Mouse (Mus musculus): ENCODE results near the gene Iqcb1.
"Not testable (repeated sequence)": the region's sequence is repeated elsewhere in the genome, so short reads cannot be mapped to it uniquely, and the experiment has no call there.

Gene Iqcb1

DNA sequence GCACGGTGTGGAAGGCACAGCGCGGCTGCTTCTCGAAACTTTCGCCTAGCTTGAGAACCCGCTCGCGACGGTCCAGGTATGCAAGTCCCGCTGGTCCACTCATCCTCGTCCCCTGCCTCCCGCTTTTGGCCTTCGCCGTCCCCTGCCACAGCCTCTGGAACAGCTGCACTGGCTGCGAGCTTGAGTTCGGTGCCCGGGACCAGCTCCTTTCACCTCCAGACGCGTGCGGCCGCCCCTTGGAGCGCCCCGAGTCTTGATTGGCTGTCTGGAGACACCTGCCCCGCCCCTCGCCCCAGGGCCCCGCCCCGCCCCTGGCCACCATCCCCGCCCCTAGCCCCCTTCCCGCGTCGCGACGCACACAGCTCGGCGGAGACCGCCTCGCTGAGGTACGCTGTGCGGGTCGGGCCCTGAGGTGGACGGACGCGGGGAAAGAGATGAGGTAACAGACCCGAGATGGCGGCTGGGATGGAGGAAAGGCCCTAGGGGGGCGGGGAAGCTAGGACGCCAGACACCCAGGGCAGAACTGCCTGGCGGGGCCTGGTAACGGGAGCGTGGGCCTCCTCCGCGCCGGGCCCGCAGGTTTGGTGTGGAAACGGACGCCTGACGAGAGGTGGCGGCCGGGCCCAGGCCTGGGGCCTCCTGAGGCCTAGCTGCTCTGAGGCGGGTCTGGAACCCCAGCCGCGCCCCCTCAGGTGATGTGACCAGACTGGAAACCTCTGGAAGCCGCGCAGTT lies at the start of gene Iqcb1:
Gene Iqcb1, plus strand, starts transcription at position 332 of the 733 bp plus-strand sequence.
- DNase-seq (ENCODE audit: low spot score): peak; percentile 16

DNA sequence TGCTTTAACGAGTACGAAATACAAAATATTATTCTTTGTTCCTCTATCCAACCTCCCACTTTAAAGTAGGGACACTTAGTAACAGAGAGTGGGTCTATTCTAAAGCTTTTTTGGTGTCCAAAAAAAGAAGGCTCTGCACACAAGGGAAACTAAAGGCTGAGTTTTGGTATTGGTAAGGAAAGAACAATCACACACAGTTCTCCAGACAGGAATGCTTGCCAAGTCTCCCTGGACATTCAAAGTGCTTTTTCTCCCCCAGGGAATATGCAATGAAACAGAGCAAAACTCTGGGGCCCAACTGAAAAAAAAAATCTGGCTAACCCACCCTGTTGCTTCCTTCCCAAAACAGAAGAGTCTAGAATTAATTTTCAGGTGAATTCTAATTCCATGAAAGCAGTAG lies 44.0 kb upstream of the Iqcb1 start:
- DNase-seq (ENCODE audit: low spot score): no peak

DNA sequence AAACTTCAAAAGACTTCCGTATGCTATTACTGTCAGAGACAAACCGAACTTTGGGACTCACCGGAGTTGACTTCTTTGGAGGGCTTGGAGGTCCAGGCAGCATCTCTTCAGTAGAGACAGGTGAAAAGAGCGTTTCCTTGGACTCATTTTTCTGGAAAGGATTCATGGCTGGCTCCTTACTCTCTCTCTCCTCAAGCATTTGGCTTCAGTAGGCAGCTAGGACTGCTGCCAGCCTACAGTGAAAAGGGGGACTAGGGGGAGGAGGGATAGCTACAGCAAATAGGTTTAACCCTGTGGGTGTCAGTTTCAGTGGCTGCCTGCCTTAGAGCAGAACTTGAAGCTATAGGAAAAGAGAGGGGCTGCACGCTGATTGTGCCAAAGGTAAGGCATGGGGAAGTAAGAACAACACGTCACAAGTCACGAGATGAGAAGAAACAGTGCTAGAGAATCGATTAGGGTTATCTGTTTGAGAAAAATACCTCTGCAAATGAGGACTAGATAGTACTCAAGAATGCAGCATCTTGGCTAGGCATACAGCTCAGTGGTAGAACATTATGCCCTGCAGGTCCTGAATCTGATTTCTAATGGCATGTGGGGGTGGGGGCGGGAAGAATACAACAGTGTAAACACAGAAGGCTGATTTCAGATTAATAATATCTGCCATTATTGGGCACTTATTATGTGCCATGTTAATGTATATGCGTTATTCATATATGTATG lies 43.4 kb upstream of the Iqcb1 start, which contains the start of gene Slc15a2:
Gene Slc15a2, minus strand, starts transcription at position 369 of the 720 bp plus-strand sequence.
- peak; percentile 17 for DNase-seq (ENCODE audit: low spot score)

DNA sequence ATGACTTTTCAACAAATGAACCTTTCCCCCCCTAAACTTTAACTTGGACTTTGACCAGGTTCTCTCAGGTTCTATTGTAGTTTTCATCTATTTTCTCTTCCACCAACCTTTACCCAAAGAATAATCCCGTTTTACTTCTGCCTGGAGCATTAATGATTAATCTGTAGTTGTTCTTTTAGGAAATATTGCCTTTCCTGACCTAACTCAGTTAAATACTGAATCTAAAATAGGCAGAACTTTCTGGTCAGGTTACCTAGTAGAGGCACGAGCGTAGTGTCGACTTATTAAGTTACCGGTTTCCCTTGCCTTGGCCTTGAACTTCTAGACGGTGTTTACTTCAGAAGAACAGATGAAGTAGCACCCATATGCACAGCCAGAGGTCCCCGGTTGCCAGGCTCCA lies 41.7 kb upstream of the Iqcb1 start:
- DNase-seq (ENCODE audit: low spot score): no peak

DNA sequence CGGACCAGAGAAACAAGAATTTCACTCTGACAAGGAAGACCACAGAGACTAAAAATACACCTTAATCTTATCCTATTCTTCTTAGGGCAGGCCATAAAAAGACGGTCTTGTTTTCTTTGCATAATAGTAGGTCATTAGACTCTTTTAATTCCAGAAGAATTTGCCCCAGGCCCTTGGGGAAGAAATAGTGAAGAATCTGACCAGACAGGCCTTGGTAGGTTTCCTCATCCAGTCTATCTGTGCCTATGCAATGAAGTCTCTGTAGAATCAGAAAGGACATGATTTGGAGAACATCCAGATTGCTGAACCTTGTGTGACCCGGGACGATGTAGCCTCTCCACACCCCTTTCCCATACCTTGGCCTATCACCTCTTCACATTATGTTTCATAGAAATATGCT lies 38.0 kb upstream of the Iqcb1 start:
- no peak for DNase-seq (ENCODE audit: low spot score)

DNA sequence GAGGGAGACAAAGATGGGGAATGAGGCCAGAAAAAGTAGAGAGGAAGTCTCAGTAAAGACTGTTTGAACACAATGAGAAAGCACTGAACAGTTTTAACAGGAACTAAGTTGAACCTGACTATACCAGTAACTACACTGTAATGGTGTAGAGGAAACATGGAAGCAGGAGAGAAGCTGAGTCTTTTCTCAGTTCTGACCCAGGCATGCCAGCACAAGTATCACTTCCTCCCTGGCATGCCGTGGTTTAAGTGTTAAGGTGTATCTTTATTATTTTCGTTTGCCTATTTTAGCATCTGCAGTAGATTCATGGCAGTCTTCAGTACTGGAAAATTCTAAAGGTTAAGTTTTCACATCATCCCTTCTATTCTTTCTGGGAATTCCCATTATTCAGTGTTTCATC lies 33.2 kb upstream of the Iqcb1 start:
- no peak for DNase-seq (ENCODE audit: low spot score)

DNA sequence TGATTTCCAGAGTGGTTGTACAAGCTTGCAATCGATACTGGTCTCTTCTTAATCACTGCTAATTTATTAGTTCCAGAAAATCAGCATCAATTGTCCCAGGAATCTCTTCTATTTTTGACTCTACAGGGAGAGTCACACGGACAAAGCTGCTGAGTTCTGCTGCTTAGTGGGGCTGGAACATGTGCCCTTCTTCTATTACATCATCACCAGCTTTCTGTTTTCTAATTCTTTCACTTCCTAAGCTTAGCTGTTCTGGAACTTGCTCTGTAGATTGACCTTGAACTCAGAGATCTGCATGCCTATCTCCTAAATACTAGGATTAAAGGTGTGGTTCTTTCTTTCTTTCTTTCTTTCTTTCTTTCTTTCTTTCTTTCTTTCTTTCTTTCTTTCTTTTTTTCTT lies 29.9 kb upstream of the Iqcb1 start:
- no peak for DNase-seq (ENCODE audit: low spot score)

DNA sequence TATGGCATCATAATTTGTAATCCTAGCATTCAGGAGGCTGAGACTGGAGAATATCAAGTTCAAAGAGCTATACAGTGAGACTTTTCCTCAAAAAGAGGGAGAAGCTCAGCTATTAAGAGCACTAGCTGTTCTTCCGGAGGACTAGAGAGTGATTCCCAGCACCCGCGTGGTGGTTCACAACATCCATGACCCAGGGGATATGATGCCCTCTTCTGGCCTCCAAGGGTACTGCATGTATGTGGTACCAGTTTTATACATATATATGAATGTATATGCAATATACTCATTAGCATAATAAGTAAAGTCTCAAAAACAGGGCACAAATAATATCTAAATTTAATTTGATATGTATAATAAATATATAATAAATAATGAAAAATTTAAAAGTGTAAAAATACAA lies 25.8 kb upstream of the Iqcb1 start:
- DNase-seq (ENCODE audit: low spot score): no peak

DNA sequence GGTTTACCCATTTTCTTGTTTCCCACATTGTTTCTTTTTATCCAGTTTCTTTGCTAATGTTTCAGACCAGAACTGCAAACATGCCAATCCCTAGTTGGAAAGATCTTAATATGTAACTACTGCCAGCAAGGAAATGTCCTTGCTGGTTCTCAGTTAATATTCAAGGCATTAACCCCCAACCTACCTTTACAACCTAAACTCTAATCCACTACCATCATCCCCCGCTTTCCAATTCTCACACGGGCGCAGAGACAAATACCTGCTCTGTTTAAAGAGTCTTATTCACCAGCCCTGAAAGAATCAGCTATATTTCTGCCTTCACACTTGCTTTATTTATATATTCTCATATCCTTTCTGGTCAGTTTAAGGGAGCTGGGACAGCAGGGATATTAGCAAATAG lies 19.6 kb upstream of the Iqcb1 start:
- no peak for DNase-seq (ENCODE audit: low spot score)

DNA sequence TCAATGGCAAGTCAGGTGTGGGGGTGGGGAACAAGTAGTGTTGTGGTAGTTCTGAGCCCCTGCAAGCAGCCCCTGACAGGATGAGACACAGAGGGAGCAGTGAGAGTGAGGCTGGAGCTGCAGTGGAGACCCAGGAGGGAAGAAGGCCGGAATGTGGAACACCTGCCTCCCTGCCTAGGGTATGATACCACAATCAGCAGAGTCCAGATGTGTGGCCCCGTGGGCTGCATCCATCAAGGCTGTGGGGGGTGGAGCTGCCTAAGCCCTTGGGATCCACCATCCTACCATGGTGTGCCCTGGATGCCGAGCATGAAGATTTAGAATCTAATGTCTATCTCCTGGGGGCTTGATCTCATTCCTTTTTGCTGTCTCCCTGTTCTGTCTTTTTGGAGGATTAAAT lies 14.5 kb upstream of the Iqcb1 start:
- no peak for DNase-seq (ENCODE audit: low spot score)

DNA sequence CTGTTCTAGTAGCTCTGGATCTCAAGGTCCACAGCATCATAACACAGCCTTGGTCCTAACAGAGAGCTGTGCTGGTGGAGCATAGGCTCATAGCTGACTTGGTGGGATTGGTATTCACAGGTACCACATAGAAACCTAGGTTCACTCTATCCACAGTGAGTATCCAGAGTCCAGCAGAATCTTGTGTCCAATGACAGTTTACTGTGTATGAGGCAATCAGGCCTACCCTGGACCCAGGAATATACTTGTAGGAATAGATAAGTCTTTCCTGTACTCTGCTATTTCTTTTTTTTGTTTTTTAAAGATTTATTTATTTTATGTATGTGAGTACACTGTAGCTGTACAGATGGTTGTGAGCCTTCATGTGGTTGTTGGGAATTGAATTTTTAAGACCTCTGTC lies 11.3 kb upstream of the Iqcb1 start:
- DNase-seq (ENCODE audit: low spot score): no peak

DNA sequence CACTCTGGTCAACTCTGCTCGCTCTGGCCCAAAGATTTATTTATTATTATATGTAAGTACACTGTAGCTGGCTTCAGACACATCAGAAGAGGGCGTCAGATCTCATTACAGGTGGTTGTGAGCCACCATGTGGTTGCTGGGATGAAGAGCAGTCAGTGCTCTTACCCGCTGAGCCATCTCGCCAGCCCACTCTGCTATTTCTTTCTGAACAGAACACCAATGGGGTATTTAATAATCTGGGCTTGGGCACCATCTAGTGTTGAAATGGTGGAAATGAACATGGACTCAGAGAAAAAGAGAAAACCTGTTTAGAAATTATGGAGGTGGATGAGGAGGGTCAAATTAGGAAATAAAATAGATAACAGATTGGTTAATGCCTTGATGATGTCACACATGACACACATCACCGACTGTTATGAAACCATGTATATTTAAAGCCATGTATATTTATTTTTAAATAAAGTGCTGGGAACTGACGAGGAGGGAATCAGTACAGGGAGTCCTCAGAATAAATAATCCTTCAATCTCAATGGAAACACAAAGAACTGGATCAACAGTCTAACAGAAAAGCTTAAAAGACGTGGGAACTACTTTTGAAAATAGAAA lies 10.8 kb upstream of the Iqcb1 start:
- DNase-seq (ENCODE audit: low spot score): peak; percentile 83

DNA sequence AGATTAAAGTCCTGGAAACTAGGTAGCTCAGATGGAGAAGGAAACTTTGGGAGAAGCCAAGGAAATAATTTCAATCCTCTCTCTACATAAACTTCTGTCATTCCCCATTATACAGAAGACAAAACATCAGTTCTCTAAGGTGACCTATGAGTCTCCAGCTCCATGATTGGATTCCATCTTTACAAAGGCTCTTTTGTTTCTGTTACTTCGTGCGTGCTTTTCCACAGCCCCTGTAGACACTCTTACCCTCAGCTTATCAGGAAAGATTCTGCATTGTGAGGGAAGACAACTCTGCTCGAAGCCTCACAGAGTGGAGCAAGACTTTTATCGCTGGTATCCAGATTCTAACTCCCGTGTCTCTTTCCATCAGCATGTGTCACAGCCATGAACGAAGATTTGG lies 8.2 kb upstream of the Iqcb1 start:
- no peak for DNase-seq (ENCODE audit: low spot score)

DNA sequence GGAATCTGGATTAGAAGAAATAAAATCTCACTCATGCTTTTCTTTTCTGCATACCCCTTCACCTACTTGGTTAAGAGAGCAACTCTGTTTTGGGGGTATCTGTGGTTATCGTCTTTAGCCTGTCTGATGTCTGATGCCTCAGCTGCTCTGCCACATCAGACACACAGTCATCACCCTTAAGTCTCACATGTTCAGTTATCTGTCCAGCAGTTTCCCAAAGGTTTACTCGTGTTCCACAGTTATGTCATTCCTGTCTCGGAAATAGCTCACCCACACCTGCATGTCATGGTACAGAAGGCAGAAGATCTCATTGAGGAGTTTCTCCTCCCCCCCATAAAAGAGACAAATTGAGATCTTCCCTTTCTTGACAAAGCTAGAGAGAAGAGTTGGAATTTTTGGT lies 7.4 kb upstream of the Iqcb1 start:
- no peak for DNase-seq (ENCODE audit: low spot score)

DNA sequence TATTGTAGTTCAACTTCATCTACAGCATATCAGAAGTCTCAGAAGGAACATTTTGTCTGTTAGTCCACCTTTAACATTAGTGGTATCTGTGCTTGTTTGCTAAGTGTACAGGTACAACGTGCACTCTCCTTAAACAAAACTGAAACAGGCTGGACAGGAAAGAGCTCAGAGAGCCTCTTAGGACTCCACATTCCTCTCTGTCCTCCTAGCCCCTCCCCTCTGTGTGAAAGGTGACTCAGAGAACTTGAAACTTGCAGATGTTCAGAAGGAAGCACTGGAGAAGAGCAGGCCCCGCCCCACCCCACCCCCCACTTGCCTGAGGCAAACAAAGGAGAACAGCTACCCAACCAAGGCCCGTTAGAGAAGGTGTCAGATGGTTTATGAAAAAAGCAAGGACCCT lies 6.7 kb upstream of the Iqcb1 start:
- no peak for DNase-seq (ENCODE audit: low spot score)

DNA sequence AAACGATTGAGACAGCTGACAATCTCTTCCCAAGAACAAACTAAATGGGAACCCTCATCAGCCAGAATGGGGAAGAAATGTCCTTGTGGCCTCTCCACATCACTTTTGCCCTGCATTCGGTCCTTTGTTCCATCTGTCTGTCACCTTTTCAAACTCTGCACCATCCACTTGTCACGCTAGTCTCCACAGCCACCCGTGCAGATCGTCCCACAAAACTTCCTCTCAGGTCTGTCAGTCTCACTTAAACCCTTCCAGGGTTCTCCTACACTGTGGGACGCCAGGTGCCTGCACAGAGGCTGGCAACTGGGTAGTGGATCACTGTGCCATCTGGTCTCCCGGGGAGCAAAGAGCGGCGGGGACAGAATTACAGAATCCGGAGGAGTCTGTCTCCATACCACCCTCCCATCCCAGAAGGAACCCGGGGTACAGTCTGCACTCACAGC lies 553 bp upstream of the Iqcb1 start:
- no peak for DNase-seq (ENCODE audit: low spot score)

DNA sequence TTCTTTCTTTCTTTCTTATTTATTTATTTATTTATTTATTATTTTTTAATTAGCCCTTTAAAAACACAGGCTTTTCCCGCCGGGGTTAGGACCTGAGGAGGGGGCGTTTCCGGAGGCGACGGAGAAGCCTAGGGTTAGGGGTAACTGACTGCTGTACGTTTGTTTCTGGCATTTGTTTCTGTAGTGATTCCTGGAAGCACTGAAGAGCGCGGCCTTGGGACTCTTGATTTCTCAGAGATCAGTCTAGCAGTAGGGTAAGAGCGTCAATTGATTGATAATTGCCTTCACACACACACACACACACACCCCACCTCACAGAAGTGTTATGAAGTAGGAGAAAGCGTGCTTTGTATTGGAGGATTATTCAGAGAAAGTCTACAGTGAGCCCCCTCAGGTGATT lies 635 bp downstream of the Iqcb1 start:
- DNase-seq (ENCODE audit: low spot score): no peak

DNA sequence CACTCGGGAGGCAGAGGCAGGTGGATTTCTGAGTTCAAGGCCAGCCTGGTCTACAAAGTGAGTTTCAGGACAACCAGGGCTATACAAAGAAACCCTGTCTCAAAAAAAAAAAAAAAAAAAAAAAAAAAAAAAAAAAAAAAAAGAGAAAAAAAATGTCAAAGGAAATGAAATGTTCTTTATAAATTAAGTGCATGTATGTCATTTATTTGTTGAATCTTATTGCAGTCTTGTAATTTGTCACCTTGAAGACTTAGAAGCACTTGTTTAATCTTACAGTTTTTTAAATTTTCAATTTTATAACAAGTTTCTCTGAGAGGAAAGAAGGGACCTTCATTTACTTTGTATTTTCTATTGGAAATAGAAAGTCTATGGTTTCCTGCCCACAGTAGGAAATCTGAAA lies 18.7 kb downstream of the Iqcb1 start:
- not testable (repeated sequence) for DNase-seq (ENCODE audit: low spot score)

DNA sequence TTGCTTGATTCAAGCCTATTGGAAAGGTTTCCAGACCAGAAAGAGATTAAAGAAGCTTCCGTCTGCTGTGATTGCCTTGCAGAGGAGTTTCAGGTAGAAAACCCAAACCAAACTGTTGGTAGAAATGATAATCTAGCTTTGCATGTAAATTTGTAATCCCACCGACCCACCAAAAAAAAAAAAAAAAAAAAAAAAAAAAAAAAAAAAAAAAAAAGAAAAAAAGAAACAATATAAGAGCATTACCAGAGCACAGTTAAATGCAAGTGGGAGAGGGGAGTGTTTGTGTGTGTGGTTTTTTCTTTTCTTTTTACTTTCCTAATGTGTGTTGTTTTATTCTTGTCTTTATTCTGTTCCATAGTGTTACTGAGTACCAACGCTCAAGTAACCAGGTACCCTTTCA lies 23.0 kb downstream of the Iqcb1 start:
- no peak for DNase-seq (ENCODE audit: low spot score)

DNA sequence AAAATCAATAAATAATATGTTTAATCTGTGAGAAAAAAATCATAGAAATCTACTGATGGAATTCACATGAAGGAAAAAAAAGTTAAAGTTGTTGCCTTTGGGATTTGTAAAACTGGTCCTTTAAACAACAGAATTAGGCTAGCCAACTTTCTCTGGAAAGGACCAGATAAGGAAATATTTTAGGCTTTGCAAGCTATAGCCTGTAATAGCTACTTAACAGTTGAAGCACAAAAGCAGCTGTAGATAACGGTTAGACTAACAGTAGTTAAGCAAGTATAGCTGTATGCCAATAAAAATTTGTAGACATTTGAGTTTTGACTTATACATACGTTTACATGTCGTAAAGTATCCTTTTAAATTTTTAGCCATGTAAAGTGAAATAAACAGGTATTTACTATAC lies 35.4 kb downstream of the Iqcb1 start:
- no peak for DNase-seq (ENCODE audit: low spot score)

DNA sequence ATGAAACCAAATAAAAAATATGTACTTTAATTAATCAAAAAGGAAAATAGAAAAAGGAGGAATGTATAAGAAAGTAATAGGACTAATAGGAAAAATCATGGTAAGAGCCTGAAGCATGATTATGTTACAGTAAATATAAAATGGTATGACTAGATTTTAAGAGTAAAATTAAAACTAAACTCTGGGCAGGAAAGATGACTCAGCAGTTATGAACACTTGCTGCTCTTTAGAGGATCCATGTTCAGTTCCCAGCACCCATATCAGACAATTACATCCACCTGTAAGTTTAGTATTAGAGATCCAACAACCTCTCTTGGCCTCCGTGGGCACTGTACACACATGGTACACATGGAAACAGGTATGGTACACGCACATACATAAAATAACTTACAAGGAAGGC lies 41.3 kb downstream of the Iqcb1 start:
- DNase-seq (ENCODE audit: low spot score): no peak

DNA sequence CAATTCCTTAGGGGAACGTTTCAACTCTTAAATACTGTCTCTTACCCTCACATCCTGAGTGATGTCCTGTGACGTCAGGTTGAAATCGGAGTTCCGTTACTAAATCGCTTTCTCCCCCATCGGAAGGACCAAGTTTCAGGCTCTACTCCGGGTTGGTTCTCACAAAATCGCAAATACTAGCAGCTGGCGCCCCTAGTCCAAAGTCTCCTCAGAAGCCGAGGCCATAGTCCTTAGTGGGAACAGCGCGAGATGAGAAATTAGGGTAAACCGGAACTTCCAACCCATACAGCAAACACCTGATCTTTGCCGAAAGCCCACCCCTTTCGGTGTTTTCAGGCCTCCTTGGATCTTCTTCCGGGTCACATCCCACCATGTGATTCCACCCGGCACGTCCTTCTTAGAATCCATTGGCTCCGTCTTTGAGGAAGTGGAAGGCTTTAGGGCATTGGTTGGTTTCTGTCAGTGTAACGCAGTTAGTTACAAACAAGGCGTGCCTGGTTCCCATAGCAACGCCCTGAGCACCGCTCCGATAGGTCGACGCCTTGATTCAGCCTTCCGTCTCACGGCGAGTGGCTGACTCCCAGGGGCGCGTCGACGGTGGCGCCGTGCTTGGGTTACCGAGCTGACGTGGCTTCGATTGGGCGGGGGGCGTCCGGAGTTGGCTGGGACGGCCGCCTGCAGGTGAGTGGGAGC lies 46.5 kb downstream of the Iqcb1 start, which contains the start of the genes Eaf2 and Golgb1:
Gene Eaf2, minus strand, starts transcription at position 421 of the 693 bp plus-strand sequence.
Gene Golgb1, plus strand, starts transcription at position 558 of the 693 bp plus-strand sequence.
- peak; percentile 98 for DNase-seq (ENCODE audit: low spot score)
